Mouse (Mus musculus) mature B cell (primary cell): ENCODE measurements around the gene Insig2.

Experiments used
- in situ Hi-C: fragments of 300-500 bp; cut with MboI; formaldehyde crosslinking; loops from 2 replicates; pipeline ENCODE4 v1.14.3; 2019

The Insig2 gene

DNA sequence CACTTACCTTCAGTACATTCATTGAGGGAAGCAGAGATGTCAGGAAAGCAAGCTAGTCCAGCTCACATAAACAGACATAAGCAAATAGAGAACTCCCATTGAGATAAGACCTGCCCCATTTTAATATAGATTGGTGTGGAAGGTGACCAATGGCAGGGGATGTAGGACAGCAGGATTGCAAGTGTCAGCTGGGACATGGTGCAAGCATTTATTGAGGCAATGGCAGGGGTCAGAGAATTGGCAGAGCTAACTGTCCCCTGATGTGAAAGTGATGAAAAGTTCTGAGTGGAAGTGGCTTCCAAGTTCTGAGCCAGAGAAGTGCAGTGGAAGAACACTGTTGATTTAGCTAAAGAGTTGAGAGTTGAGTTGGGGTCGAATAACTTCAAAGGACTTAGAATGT lies at the start of gene Insig2:
Gene Insig2 (minus strand): TSS at position 105 of the 400 bp plus-strand sequence.
- in situ Hi-C loops: no loop called here

DNA sequence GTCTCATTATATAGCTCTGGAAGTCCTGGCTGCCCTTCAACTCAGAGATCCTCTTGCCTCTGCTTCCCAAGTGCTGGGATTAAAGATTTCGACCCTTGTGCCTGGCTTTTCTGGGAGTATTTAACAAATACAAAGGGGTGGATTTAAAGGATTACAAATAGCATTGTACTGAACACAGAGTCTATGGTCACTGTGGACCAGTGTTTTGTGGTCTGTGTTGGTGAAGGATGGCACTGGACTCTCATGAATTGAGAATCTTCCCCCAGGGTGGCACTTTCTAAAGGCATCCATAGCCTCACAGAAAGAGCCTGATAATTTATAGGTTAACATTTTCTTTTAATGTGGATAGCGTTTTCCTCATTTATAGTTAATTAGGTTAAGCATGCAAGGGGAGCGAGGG lies 49.2 kb upstream of the Insig2 start:
- in situ Hi-C loops: no loop called here

DNA sequence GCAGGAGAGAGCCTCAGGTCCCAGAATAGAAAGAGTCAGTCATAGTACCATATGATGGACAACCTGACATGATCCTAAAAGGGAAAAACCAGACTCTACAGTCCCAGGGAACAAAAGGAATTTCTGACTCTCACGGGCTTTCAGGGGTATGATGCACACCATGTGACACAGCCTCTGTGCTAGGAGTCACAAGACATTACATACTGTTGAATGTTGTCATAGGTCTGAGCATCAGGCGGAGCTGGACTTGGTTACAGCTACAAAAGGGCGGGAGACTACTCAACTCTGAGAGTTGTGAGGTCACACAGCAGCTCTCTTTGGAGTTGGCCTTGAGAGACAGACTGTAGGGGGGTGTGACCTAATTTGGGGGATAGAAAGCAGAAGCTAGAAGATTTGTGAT lies 47.6 kb upstream of the Insig2 start:
- in situ Hi-C loops: no loop called here

DNA sequence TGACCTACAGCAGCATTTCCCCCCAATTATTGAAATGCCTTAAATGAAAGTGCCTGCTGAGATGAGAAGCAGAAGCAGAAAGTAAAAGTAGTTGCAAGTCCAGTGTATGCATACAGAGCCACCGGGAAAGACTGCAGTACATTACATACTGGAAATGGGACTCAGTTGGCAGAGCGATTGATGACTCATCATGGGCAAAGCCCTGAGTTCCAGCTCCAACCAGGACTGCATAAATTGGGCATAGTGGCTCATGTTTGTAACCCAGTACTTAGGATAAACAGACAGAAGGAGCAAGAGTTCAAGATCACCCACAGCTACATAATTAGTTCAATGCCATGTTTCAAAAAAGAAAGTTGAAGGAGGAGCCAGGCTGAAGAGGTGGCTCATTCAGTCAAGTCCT lies 45.5 kb upstream of the Insig2 start:
- in situ Hi-C loops: no loop called here

DNA sequence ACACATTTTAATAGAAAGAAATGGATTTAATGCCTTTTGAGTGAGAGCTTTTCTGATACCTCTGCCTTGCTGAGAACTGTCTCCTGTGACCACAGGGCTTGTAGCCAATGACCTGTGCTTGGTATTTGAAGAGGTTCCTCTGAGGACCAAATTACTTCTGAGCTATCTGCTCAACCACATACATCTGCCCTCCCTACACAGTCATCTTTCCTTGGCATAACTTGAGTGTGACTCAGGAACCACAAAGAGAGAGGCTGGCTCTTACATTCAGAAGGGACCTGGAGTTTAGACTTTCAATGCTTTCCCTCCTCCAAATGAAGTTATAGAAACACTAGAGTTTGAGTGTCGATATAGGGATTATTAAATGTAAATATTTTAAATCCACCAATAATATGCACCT lies 45.0 kb upstream of the Insig2 start:
- in situ Hi-C loops: no loop called here

DNA sequence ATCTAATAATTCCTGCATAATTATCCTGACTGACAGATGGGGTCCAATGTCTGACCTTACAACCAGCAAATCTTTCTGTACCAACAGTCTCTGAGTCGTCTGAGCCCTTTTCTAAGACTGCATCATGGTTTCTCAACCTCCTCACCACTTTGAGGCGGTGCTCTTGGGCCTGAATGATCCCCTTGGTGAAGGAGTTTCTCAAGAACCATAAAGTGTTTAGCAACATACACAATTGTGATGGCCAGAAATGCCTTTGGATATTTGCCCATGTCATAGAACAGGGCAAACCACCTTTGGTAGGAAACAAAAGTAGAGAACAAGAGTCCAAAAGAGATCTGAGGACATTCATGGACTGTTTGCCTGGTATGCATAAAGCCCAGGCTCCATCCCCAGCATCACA lies 41.2 kb upstream of the Insig2 start:
- in situ Hi-C loops: no loop called here

DNA sequence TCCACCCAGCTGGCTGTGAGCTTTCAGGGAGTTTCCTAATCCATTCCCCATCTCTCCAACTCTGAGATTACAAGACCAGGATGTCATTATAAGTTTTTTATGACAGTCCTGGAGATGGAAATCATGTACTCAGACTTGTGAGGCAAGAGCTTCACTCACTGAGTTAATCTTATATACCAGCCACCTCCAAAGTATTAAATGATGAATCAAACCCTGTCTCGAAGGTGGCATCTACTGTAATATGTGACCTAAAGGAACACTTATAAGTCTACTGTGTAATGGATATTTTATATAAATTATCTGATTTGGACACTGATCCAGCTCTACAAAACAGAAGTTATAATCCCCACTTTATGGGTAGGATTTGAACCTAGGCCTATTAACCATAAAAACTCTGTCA lies 40.3 kb upstream of the Insig2 start:
- in situ Hi-C loops: no loop called here

DNA sequence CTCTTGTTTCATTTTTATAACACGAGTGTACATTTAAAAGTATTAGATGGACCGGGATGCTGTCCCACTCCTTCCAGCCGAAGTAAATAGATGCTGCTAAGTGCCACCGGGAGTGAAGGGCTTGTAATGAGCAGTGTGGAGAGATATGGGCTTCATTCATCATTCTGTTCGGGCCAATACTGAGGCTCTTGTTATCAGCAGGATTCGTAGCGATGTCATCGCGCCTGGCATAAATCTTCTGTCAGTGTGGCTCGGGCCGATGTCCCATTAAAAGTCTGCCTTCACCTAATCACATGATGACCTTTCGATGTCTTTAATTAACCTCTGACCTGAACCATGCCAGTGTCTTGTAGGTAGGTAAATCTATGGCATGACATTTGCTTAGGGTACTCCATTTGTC lies 39.1 kb upstream of the Insig2 start:
- in situ Hi-C loops: no loop called here

DNA sequence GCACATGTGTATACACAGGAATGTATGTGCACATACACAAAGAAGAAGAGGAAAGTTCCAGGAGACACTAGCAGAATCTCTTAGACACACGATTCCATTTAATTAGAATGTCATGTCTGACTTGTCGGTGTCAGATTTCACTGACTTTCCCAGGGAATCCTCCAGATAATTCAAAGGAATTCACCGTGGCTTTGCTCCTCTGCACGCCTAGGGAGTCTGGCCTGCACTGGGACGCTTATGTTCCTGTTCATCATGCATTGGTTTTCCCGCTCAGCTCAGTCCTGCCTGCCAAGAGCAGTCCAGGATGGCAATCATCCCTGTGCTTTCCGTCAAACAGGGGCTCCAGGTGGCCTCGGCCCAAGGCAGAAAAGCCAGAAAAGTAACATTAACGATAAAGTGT lies 34.9 kb upstream of the Insig2 start:
- in situ Hi-C loops: no loop called here

DNA sequence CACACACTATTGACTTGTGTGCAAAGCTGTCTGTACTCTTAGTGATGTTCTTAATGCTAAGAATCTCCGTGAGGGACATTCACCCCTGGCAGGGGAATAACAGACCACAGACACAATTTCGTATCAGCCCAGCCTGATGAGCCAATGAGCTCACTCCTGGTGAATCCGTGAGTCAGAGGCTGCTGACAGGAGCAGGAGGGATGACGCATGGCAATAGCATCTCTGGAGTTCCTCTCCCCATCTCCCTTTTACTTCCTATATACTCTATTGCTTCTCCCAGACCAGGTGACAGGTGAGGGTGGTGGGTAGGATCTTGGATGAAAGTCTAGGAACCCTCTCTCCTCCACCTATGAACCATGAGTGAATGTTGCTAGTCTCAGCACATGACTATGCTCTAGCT lies 28.2 kb upstream of the Insig2 start:
- in situ Hi-C loops: no loop called here

DNA sequence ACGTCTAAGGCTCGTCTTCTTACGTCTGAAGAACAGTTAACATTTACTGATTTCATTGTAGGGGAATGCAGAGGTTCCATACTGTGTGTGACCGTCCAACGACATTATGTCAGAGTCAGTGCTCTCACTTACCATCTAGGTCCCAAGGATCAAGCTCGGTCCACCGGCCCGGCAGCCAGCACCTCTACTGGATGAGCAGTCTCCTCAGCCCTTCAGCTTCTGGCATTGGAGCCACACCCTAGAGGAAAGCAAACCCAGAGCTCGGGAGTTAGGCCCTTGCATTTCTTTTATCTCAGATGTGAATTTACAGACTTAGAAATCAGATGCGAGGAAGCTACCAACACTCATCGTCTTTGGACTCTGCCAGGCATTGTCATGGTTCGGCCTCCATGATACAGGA lies 27.3 kb upstream of the Insig2 start:
- in situ Hi-C loops: no loop called here

DNA sequence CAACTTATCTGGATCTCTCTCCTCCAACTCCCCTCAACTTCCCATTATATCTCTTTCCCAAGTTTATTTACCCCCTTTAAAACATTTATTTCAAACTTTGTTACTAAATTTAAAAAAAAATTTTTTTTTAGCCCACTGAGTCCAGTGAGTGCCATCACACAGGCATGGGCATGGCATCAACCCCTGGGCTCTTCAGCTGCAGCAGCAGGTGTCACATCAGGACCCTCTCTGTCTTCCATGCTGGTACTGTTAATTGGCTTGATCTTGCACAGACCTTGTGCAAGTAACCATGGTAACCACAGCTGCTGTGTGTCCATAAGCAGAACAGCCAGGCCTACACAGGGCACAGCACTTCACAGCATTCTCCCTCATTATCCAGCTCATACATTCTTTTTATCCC lies 21.4 kb upstream of the Insig2 start:
- in situ Hi-C loops: no loop called here

DNA sequence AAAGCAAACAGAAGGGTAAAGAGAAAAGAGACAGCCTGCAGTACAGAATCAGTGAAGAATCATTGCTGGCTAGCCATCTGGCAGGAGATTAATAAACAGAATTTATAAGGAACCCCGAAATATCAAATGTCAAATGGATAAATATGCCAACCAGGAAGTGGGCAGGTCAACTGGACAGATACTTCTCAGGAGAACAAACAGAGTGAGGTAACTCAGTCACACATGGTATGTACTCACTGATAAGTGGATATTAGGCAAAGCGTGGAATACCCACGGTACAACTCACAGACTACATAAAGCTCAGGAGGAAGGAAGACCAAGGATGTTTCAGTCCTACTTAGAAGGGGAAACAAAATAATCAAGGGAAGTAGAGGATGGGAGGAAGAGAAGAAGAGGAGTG lies 18.6 kb upstream of the Insig2 start:
- in situ Hi-C loops: no loop called here

DNA sequence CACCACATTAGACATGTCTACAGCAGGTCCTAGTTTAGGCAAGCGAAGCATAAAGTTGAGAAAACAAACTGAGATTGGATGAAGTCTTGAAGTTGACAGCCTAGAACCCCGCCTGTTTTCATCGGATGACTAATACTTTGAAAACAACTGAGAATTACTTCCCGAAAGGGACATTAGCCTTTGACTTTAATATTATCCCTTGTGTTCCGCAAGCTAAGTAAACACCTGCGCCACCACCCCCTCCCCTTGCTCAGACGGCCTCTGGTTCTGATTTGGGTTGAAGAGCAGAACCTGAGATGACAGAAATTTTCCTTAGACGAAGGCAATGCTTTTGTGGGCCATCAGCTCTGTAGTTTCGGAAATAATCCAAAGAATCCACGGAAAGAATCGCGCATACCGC lies 18.2 kb upstream of the Insig2 start:
- in situ Hi-C loops: no loop called here

DNA sequence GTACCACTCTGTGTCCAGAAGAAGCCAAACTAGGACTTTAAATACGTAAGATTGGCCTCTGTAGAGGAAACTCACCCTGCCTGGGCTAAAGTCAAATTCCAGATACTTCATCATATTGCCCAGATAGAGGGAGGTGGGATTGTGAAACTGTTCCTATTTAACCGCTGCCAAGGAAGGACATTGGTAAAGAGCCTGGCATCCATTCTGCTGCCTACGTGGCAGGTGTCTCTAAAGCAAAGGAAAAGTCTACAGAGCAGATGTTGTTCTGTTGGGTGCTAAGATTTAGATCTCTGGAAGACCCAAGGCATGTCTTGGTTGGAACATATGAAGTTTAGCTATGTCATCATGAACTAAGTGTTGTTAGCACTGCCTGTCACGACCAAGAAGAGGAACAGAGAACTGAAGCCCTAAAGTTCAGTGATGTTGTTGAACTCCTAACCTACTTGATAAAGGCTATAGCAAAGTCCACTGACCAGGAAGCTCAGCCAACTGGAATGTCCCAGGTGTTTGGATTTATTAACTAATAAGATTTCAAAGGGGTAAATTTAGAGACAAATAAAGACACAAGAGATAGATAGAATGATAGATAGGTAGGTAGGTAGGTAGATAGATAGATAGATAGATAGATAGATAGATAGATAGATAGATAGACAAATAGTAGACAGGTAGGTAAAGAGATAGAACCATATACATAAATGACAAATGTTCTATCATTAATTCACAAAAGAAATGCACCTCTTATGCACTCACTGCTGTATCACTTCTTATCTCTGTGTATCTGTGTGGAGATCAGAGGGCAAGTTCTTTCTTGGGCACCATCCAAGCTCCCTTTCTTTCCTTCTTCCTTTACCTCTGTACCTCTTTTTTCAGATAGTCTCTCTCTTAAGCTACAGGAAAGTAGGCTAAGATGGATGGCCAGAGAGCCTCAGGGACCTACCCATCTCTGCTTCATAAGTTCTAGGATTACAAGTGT lies 16.8 kb upstream of the Insig2 start:
- in situ Hi-C loops: no loop called here

DNA sequence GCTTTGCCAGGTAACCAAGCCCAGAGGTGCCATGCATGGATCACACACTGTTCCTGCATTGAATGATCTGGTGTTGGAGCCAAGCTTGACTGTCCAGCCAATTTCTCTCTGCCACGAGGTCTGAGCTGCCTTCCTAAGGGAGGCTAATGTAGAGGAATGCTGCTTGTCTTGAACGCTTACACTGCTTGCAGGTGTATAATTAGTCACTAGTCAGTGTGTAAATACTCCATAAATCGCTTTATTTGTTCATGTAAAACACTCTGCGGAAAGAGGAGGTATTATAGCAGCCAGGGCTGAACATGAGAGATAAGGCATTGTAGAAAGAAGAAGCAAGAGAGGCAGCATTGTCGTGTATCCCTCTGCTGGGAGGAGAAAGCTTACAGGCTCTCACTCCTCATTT lies 11.6 kb upstream of the Insig2 start:
- in situ Hi-C loops: no loop called here

DNA sequence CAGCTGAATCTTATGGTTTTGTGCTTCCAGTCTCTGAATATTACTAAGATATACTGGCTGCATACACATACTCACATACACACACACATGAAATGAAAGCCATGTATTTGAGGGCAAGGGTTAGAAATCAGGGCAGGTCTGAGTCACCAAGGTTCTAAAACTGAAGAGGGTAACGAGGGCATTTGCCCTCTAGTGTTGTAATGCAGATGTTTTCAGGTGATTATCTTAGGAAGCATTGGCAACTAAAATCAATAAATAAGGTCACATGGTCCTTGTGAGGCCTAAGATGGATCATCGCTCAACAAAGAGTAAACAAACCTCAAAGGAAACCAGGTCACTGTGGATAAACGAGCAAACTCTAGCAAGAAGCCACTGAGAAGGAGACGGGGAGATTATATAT lies 3.4 kb upstream of the Insig2 start:
- in situ Hi-C loops: no loop called here

DNA sequence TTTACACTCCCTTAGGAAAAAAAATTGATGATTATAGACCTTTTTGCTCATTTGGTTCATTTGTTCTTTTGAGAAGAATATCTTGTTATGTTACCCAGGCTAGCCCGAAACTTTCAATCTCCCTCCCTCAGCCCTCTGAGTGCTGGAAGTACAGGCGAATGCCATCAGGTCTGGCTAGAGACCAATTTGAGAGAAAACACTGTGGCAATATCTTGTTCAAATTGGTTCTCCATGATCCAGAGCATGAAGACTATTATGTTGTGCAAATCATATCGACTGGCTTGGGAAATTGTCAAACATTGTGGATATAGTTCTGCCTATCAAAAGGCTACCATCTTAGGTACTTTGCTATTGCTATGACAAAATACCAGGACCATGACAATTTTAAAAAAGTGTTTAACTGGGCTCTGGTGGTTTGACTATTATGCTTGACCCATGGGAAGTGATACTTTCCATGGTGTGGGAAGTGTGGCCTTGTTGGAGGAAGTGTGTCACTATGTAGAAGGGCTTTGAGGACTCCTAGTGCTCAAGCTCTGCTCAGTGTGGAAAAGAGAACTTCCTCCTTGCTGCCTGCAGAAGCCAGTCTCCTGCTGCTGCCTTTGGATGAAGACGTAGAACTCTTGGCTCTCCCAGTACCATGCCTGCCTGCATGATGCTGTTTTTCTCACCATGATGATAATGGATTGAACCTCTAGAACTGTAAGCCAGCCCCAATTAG lies 1.8 kb upstream of the Insig2 start:
- in situ Hi-C loops: no loop called here

DNA sequence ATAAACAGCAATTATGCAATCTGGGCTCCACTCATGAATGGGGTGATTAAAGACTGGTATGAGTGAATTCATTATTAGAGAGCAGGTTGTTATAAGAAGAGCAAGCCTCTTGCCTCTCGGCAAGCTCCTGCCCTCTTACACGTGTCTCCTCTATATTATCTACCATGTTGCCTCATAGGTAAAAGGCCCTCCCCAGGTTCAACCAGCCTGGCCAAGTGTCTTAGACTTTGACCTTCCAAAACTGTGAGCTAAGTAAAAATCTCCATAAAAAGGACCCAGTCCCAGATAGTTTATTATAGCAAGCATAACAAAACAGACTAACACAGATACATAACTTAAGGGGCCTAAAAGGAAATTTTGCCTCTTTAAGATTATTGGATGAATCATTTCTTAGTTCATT lies 1.8 kb downstream of the Insig2 start:
- in situ Hi-C loops: no loop called here

DNA sequence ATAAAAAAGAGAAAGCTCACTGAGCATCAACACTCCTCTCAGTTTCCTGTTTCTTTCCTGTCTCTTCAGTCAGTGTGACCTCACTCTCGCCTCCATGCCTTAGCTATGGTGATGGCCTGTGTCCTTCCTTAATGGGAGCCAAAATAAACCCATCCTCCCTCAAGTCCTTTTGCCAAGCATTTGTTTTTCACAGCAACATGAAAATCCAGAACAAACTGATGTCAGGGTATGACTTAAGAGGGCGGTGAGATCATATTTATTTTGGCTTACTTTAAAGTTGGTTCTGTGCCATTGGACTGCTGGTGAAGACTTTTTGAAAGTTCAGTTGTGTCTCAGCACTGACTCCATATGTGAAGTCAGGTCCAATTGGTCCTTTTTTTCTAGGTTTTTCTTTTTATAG lies 3.0 kb downstream of the Insig2 start:
- in situ Hi-C loops: no loop called here

DNA sequence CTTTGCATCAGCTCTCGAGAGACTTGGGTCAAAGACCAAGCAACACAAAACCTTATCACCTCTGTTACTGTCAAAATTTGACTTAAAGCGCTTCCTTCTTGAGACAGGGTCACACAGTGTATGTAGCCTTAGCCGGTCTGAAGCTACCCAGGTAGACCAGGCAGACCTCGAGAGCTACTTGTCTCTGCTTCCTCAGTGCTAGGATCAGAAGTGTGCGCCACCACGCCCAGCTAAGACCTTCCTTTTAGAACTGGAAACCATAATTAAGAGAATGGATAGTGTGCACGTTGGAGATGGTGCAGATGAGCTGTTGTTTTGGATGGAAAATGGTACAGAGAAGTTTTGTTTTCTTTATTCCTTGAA lies 4.2 kb downstream of the Insig2 start:
- in situ Hi-C loops: no loop called here

DNA sequence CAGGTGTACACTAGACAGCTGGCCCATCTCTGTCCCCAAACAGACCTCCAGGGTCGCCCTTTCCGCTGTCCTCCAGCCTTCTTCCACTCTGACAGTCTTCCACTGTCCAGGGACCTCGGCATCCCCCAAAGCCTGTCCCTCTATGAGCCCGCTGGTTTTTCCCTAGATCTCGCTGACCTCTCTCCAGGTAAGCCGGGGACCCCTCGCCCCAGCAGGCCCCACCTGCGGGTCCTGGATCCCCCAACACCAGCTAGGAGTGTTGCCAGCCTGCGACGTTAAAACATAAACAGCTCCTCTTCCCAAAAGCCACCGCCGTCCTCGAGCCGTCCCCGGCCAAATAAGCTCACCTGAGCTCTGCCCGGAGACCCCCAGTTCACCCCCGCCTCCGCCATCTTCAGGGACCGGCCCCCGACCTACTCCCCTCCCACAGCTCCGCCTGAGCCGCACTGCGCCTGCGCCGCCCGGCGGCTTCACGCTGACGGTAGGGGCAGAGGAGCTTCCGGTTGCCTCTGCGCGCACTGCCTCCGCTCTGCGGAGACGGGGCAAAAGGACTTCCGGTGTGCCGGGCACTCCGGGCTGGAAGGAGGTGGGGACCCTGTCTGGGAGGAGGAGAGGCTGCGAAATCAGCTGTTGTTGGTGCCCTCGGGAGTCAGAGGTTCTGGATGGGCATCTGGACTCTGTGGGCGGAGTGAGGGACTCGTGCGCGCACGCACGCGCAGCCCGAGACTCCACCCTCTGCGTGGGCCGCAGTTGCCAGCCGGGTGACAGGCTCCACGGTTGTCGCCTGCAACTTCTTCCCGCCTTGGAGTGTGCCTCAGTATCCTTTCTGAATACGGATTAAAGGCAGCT lies 4.8 kb downstream of the Insig2 start:
- in situ Hi-C loops: no loop called here
